Mouse (Mus musculus) CH12.LX (cell line): ENCODE data around the gene Wee2. TPM values are rescaled to one million over a fixed set of nuclear protein-coding genes. Genes with fewer than 3 reads are reported as not detected.

ENCODE experiments used
- DNase-seq: peaks from one replicate; pipeline ENCODE4 v3.0.0-alpha.2; 2013; ENCODE audit errors: extremely low read depth
- H3K27ac ChIP-seq: 2 replicates; pipeline ENCODE4 v1.5.1; 2012; ENCODE audit warnings: low read depth, mild to moderate bottlenecking, control low read depth, moderate library complexity; ENCODE audit not compliant: insufficient read depth
- H3K27me3 ChIP-seq: replicated peaks from 2 replicates; pipeline ENCODE3; 2012; ENCODE audit warnings: inconsistent platforms
- H3K36me3 ChIP-seq, 2 experiments: replicated peaks in 1 of 2; 2 replicates each; pipeline versions ENCODE3 to v1.6.1; 2012; ENCODE audit warnings: inconsistent platforms in 1 of 2, low read length in 1 of 2, mild to moderate bottlenecking in 1 of 2, mixed read lengths in 1 of 2, moderate library complexity in 1 of 2; ENCODE audit not compliant: control insufficient read depth in 1 of 2, insufficient read depth in 1 of 2
- H3K4me1 ChIP-seq, 2 experiments: 2 replicates each; pipeline ENCODE4 v1.6.1; 2012; ENCODE audit warnings: inconsistent platforms in 1 of 2, moderate library complexity in 1 of 2; ENCODE audit not compliant: insufficient read depth in 2 of 2, control insufficient read depth in 1 of 2
- H3K4me2 ChIP-seq: 2 replicates; pipeline ENCODE4 v1.6.1; 2012; ENCODE audit warnings: low read depth, mild to moderate bottlenecking, control low read depth; ENCODE audit not compliant: poor library complexity, insufficient read depth, severe bottlenecking
- H3K4me3 ChIP-seq, 3 experiments: fragments of 150-350 bp in 1 of 3; sonication (generic) in 1 of 3; replicated peaks in 1 of 3; 2 replicates each; pipeline versions ENCODE3 to v1.5.1; 2011 to 2012; ENCODE audit warnings: low read depth in 2 of 3, low read length in 2 of 3, mild to moderate bottlenecking in 2 of 3, moderate library complexity in 2 of 3, control low read depth in 1 of 3, improper control_type of control experiment in 1 of 3, inconsistent platforms in 1 of 3, mixed read lengths in 1 of 3; ENCODE audit not compliant: poor library complexity in 1 of 3
- H3K79me2 ChIP-seq: replicated peaks from 2 replicates; pipeline ENCODE4 v1.6.1; 2012; ENCODE audit warnings: mild to moderate bottlenecking, moderate library complexity; ENCODE audit not compliant: control insufficient read depth, poor library complexity, insufficient read depth, severe bottlenecking; ENCODE audit errors: extremely low read depth
- H3K9ac ChIP-seq: 2 replicates; pipeline ENCODE4 v1.6.1; 2012; ENCODE audit warnings: low read depth, mild to moderate bottlenecking, control low read depth, moderate library complexity; ENCODE audit not compliant: insufficient read depth
- H3K9me3 ChIP-seq: replicated peaks from 2 replicates; pipeline ENCODE3; 2012; ENCODE audit warnings: low read length, inconsistent platforms, mixed read lengths
- CTCF ChIP-seq, 2 experiments: IDR thresholded peaks in 1 of 2; conservative IDR thresholded peaks in 1 of 2; 2 replicates each; pipeline ENCODE4 v1.5.1; 2011 to 2012; ENCODE audit warnings: low read depth in 2 of 2, low read length in 2 of 2, improper control_type of control experiment in 1 of 2, inconsistent platforms in 1 of 2, mild to moderate bottlenecking in 1 of 2, moderate library complexity in 1 of 2
- ELF1 ChIP-seq: IDR thresholded peaks from 2 replicates; pipeline ENCODE4 v1.6.1; 2014; ENCODE audit warnings: low read depth, mild to moderate bottlenecking, inconsistent platforms, low read length, improper control_type of control experiment
- EP300 ChIP-seq: IDR thresholded peaks from 2 replicates; pipeline ENCODE4 v1.6.1; 2011; ENCODE audit warnings: low read length, improper control_type of control experiment
- ETS1 ChIP-seq: conservative IDR thresholded peaks from 2 replicates; pipeline ENCODE4 v1.6.1; 2012; ENCODE audit warnings: low read depth, mild to moderate bottlenecking, inconsistent platforms, low read length, improper control_type of control experiment, moderate library complexity
- IRF4 ChIP-seq: IDR thresholded peaks from 2 replicates; pipeline ENCODE4 v1.6.1; 2014; ENCODE audit warnings: low read depth, mild to moderate bottlenecking, inconsistent platforms, low read length, improper control_type of control experiment
- JUND ChIP-seq: conservative IDR thresholded peaks from 2 replicates; pipeline ENCODE4 v1.6.1; 2011; ENCODE audit warnings: low read depth, low read length, improper control_type of control experiment
- MAX ChIP-seq: IDR thresholded peaks from 2 replicates; pipeline ENCODE4 v1.6.1; 2011; ENCODE audit warnings: low read length, improper control_type of control experiment
- MXI1 ChIP-seq: IDR thresholded peaks from 2 replicates; pipeline ENCODE4 v1.6.1; 2011; ENCODE audit warnings: mild to moderate bottlenecking, low read depth, low read length, improper control_type of control experiment
- MYC ChIP-seq: IDR thresholded peaks from 2 replicates; pipeline ENCODE4 v1.6.1; 2011; ENCODE audit warnings: low read depth, mild to moderate bottlenecking, improper control_type of control experiment, low read length
- POLR2A ChIP-seq: IDR thresholded peaks from 2 replicates; pipeline ENCODE4 v1.6.1; 2011; ENCODE audit warnings: low read depth, mild to moderate bottlenecking, improper control_type of control experiment, low read length
- RAD21 ChIP-seq: IDR thresholded peaks from 2 replicates; pipeline ENCODE4 v1.6.1; 2011; ENCODE audit warnings: low read depth, mild to moderate bottlenecking, low read length, improper control_type of control experiment, moderate library complexity
- RCOR1 ChIP-seq: conservative IDR thresholded peaks from 2 replicates; pipeline ENCODE4 v1.6.1; 2012; ENCODE audit warnings: low read depth, mild to moderate bottlenecking, inconsistent platforms, low read length, improper control_type of control experiment
- SIN3A ChIP-seq: IDR thresholded peaks from 2 replicates; pipeline ENCODE4 v1.6.1; 2012; ENCODE audit warnings: low read length, improper control_type of control experiment, inconsistent platforms
- SMC3 ChIP-seq: IDR thresholded peaks from 2 replicates; pipeline ENCODE4 v1.6.1; 2011; ENCODE audit warnings: low read depth, low read length, improper control_type of control experiment
- ZC3H11A ChIP-seq: IDR thresholded peaks from 2 replicates; pipeline ENCODE4 v1.6.1; 2012; ENCODE audit warnings: low read depth, mild to moderate bottlenecking, inconsistent platforms, low read length, improper control_type of control experiment
- dilution Hi-C: fragments of 300-500 bp; cut with MboI; formaldehyde crosslinking; loops from 2 replicates; pipeline ENCODE4 v1.14.3; 2020; ENCODE audit warnings: low sequenced_read_pairs; ENCODE audit not compliant: extremely low pct_unique_long_range_greater_than_20kb, extremely low pct_ligation_motif_present
- in situ Hi-C: fragments of 300-500 bp; cut with MboI; formaldehyde crosslinking; loops from 3 replicates; pipeline ENCODE4 v1.14.3; 2019; ENCODE audit warnings: low sequenced_read_pairs, low pct_ligation_motif_present, low pct_unique_long_range_greater_than_20kb, mixed read lengths
- polyA plus RNA-seq: library from polyadenylated mRNA; unstranded; fragments of >175 nt; gene quantifications from 2 replicates; pipeline ENCODE4 v1.2.1, GENCODE M21; 2012; ENCODE audit warnings: low read depth; ENCODE audit not compliant: insufficient read length
- total RNA-seq, 2 experiments: library from RNA; depleted of rRNA; stranded (reverse); fragments of 300-350 nt in 1 of 2; fragments of >200 nt in 1 of 2; gene quantifications; 2 replicates each; pipeline ENCODE4 v1.2.3; 2012 to 2014

Wee2 gene
- total and polyA plus RNA-seq, 3 experiments: not detected

DNA sequence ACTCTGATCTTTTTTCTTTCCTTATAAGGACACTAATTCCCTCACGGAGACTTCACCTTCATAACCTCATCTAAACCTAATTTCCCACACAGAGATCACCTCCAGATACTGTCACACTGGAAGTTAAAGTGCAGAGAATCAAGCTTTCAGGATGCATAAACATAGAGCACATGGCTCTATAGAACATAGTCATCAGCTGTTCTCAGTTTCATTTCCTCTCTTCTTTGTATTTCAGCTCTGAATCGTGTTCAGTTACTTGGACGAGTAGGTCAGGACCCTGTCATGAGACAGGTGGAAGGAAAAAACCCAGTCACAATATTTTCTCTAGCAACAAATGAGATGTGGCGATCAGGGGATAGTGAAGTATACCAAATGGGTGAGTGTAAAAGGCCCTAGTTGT lies 37.2 kb downstream of the Wee2 start:
- TF ChIP-seq SIN3A: peak; percentile 98
- peak; percentile 94 for TF ChIP-seq MYC
- no peak for TF ChIP-seq RAD21
- TF ChIP-seq ETS1: peak; percentile 82
- peak; percentile 34; the same call in 1 of the 2 replicates for TF ChIP-seq EP300
- no peak for TF ChIP-seq RCOR1
- TF ChIP-seq MXI1: peak; percentile 64; the same call in 1 of the 2 replicates
- TF ChIP-seq IRF4: peak; percentile 68; the same call in 1 of the 2 replicates
- TF ChIP-seq MAX: peak; percentile 88
- peaks cover 0 to 40% of the 10 kb centered on the region in 2 experiments; a peak in 2 of 4 replicates for H3K4me1 ChIP-seq
- peaks cover 49 to 61% of the 10 kb centered on the region in 2 experiments for H3K36me3 ChIP-seq
- peaks cover 4% of the 10 kb centered on the region for H3K9me3 ChIP-seq
- peaks cover 16% of the 10 kb centered on the region for H3K79me2 ChIP-seq
- in situ Hi-C loops (no loop called here), dilution Hi-C loops (no loop called here)
- no peak overlapping the region for H3K4me2 ChIP-seq
- H3K27me3 ChIP-seq: no peaks in the 10 kb centered on the region
- no peak overlapping the region for H3K4me3 ChIP-seq
- no peak overlapping the region for H3K27ac ChIP-seq
- H3K9ac ChIP-seq: no peak overlapping the region
- DNase-seq: peak; percentile 35

DNA sequence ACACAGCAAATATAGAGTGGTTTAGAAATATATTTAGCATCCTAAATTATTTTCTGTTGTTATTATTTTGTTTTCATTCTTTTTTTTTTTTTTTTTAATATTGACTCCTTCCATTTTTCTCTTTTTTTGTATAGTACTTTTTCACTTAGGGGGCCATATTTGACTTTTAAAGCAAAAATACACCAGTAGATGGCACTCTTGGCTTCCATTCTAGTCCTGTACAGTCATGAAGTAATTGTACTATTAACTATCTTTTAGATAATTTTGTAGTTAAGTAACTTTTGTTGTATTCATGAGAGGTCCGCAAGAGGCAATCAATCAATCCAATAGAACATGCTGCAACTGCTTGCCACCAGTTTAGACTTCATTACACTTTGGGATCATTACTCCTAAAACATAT lies 40.8 kb downstream of the Wee2 start:
- dilution Hi-C loops: no loop called here
- Histone ChIP-seq H3K9me3 (peaks cover 4% of the 10 kb centered on the region), H3K9ac (no peak overlapping the region), H3K36me3 (peaks cover 62 to 76% of the 10 kb centered on the region in 2 experiments), H3K4me3 (no peak overlapping the region), H3K27me3 (no peaks in the 10 kb centered on the region), H3K4me1 (peaks cover 0 to 22% of the 10 kb centered on the region in 2 experiments; a peak in 2 of 4 replicates), H3K79me2 (peaks cover under 1% of the 10 kb centered on the region; the same call in 1 of the 2 replicates), H3K4me2 (no peak overlapping the region), H3K27ac (no peak overlapping the region)
- in situ Hi-C loops: loop anchor here (10.0 kb wide), 1 partner anchor 205 kb away; no protein-coding TSS in a partner anchor
- DNase-seq: peak; percentile 43
- TF ChIP-seq SMC3 (peak; percentile 23; the same call in 1 of the 2 replicates), ELF1 (no peak), CTCF (conservative IDR thresholded peaks at IDR 0.05 in 1 of 2, IDR thresholded peaks at IDR 0.05 in 1 of 2; ENCODE audit: low read depth in 2 of 2, low read length in 2 of 2) (peak in 1 of 2 experiments; percentile 58; a peak in 2 of 4 replicates), JUND (no peak), ZC3H11A (no peak), POLR2A (no peak), RAD21 (peak; percentile 52), IRF4 (no peak)
